Mouse (Mus musculus) E14TG2a.4 (cell line): ENCODE data around the gene Hoxd4.

Experiments
- H3K27me3 ChIP-seq: 2 replicates; pipeline ENCODE4 v1.6.1; 2014; ENCODE audit warnings: low read length, control low read depth; ENCODE audit not compliant: insufficient read depth
- H3K36me3 ChIP-seq: 2 replicates; pipeline ENCODE4 v1.6.1; 2014; ENCODE audit warnings: low read length, control low read depth; ENCODE audit not compliant: insufficient read depth
- H3K4me1 ChIP-seq: replicated peaks from 2 replicates; pipeline ENCODE4 v1.6.1; 2014; ENCODE audit warnings: low read depth, low read length, control low read depth
- H3K4me3 ChIP-seq: replicated peaks from 2 replicates; pipeline ENCODE4 v1.5.1; 2014; ENCODE audit warnings: mild to moderate bottlenecking, low read length
- H3K9me3 ChIP-seq: 2 replicates; pipeline ENCODE4 v1.6.1; 2014; ENCODE audit warnings: low read length, control low read depth
- CTCF ChIP-seq: conservative IDR thresholded peaks from 2 replicates; pipeline ENCODE4 v1.5.1; 2014; ENCODE audit warnings: low read length
- NANOG ChIP-seq: IDR thresholded peaks from 2 replicates; pipeline ENCODE4 v1.6.1; 2014; ENCODE audit warnings: borderline replicate concordance, low read length, mixed read lengths
- POU5F1 ChIP-seq: IDR thresholded peaks from 2 replicates; pipeline ENCODE4 v1.6.1; 2014; ENCODE audit warnings: low read length, borderline replicate concordance

Hoxd4 gene

GRCm38 (mm10) chr2:74726551-74726950 lies 14.8 kb downstream of the Hoxd4 start, which contains the start of gene Gm28230:
Gene Gm28230, plus strand, starts transcription at chr2:74726728.
- peaks cover 41% of the 10 kb centered on the region for H3K4me1 ChIP-seq

GRCm38 (mm10) chr2:74726973-74727639 lies 15.4 kb downstream of the Hoxd4 start:
- Histone ChIP-seq H3K36me3 (no peaks in the 10 kb centered on the region), H3K4me1 (peaks cover 41% of the 10 kb centered on the region), H3K27me3 (peaks cover 96% of the 10 kb centered on the region), H3K4me3 (peak overlapping the region; percentile 76), H3K9me3 (0 out of 2 replicates have a peak, but pooled peaks cover 2% of the 10 kb centered on the region)
- TF ChIP-seq POU5F1: no peak

More at GRCm38 (mm10) chr2:74726551-74726950, 14.8 kb downstream of the Hoxd4 start, which contains the start of gene Gm28230:
- Histone ChIP-seq H3K9me3 (0 out of 2 replicates have a peak, but pooled peaks cover 2% of the 10 kb centered on the region), H3K4me3 (peak within 1 kb of the TSS; percentile 76), H3K27me3 (peaks cover 97% of the 10 kb centered on the region), H3K36me3 (no peaks in the 10 kb centered on the region)
- TF ChIP-seq NANOG (no peak), POU5F1 (no peak), CTCF (no peak)

GRCm38 (mm10) chr2:74727640-74728302 lies 16.0 kb downstream of the Hoxd4 start:
- peaks cover 96% of the 10 kb centered on the region for H3K27me3 ChIP-seq
- H3K36me3 ChIP-seq: no peaks in the 10 kb centered on the region
- peaks cover 40% of the 10 kb centered on the region for H3K4me1 ChIP-seq

GRCm38 (mm10) chr2:74728303-74728680 lies 16.6 kb downstream of the Hoxd4 start:
- Histone ChIP-seq H3K9me3 (0 out of 2 replicates have a peak, but pooled peaks cover 2% of the 10 kb centered on the region), H3K4me3 (0 out of 2 replicates have a peak overlapping the region, but pooled peaks have one; percentile 29)
- TF ChIP-seq CTCF (no peak), NANOG (no peak)

More at GRCm38 (mm10) chr2:74727640-74728302, 16.0 kb downstream of the Hoxd4 start:
- H3K9me3 ChIP-seq: 0 out of 2 replicates have a peak, but pooled peaks cover 2% of the 10 kb centered on the region
- peak overlapping the region; percentile 76 for H3K4me3 ChIP-seq
- TF ChIP-seq POU5F1: no peak
- no peak for TF ChIP-seq CTCF
- TF ChIP-seq NANOG: no peak

GRCm38 (mm10) chr2:74730331-74730730 lies 18.6 kb downstream of the Hoxd4 start:
- H3K27me3 ChIP-seq: peaks cover 96% of the 10 kb centered on the region
- H3K4me3 ChIP-seq: no peak overlapping the region
- H3K9me3 ChIP-seq: no peaks in the 10 kb centered on the region
- TF ChIP-seq POU5F1 (no peak), NANOG (no peak), CTCF (no peak)
- no peaks in the 10 kb centered on the region for H3K36me3 ChIP-seq
- H3K4me1 ChIP-seq: peaks cover 35% of the 10 kb centered on the region

More at GRCm38 (mm10) chr2:74728303-74728680, 16.6 kb downstream of the Hoxd4 start:
- Histone ChIP-seq H3K27me3 (peaks cover 96% of the 10 kb centered on the region), H3K36me3 (no peaks in the 10 kb centered on the region), H3K4me1 (peaks cover 34% of the 10 kb centered on the region)

- Histone ChIP-seq H3K4me1 (peaks cover 40% of the 10 kb centered on the region), H3K4me3 (no peak overlapping the region), H3K9me3 (no peaks in the 10 kb centered on the region), H3K36me3 (no peaks in the 10 kb centered on the region), H3K27me3 (peaks cover 96% of the 10 kb centered on the region)
- TF ChIP-seq CTCF (no peak), NANOG (no peak), POU5F1 (no peak)
Observed at GRCm38 (mm10) chr2:74731055-74731454, 19.3 kb downstream of the Hoxd4 start.

- Histone ChIP-seq H3K4me3 (no peak overlapping the region), H3K27me3 (peaks cover 96% of the 10 kb centered on the region), H3K36me3 (no peaks in the 10 kb centered on the region), H3K9me3 (no peaks in the 10 kb centered on the region), H3K4me1 (peaks cover 40% of the 10 kb centered on the region)
- TF ChIP-seq POU5F1: no peak
- no peak for TF ChIP-seq CTCF
- TF ChIP-seq NANOG: no peak
Observed at GRCm38 (mm10) chr2:74731799-74732512, 20.2 kb downstream of the Hoxd4 start.

- Histone ChIP-seq H3K27me3 (peaks cover 96% of the 10 kb centered on the region), H3K36me3 (no peaks in the 10 kb centered on the region)
Observed at GRCm38 (mm10) chr2:74732513-74733316, 21.0 kb downstream of the Hoxd4 start.

More at GRCm38 (mm10) chr2:74732513-74733316, 21.0 kb downstream of the Hoxd4 start:
- Histone ChIP-seq H3K9me3 (no peaks in the 10 kb centered on the region), H3K4me3 (peak overlapping the region; percentile 37; the same call in 1 of the 2 replicates), H3K4me1 (peaks cover 40% of the 10 kb centered on the region)
- TF ChIP-seq NANOG: no peak
- TF ChIP-seq CTCF: no peak
- no peak for TF ChIP-seq POU5F1
